Mouse (Mus musculus): Measurements from ENCODE around the gene Fcgr1.

DNA sequence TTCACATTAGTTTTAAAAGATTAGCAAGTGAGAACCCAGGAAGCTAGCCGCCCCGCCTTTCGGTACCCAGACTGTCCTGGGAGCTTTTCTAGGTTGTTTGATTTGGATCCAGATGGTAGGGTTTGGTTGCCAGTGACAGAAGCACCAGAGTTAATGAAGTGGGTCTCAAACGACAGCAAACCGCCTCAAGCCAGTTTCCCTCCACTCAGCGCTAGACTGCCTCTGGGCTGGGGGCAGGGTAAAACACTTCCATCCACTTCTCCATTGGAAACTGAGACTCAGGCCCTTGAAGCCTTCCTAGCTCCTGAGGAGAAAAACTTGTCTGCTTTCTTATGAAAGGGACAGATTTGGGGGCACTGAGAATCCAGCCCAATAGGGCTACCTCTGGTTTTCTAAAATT, 1.1 kb downstream of the Fcgr1 start:
- TF ChIP-seq MYOG (IDR thresholded peaks at IDR 0.05; ENCODE audit: control insufficient read depth, extremely low read depth, insufficient read length) (no peak), CTCF (IDR thresholded peaks at IDR 0.05; ENCODE audit: control insufficient read depth, insufficient read depth, insufficient read length) (no peak), CEBPB (IDR thresholded peaks at IDR 0.05; ENCODE audit: low read depth) (no peak), MYOD1 (IDR thresholded peaks at IDR 0.05; ENCODE audit: control insufficient read depth, insufficient read length, low read depth) (no peak), MAX (IDR thresholded peaks at IDR 0.05) (no peak)

All from C2C12 (cell line).